Mouse (Mus musculus): Measurements from ENCODE around the gene Lrrc29.

Gene Lrrc29

DNA sequence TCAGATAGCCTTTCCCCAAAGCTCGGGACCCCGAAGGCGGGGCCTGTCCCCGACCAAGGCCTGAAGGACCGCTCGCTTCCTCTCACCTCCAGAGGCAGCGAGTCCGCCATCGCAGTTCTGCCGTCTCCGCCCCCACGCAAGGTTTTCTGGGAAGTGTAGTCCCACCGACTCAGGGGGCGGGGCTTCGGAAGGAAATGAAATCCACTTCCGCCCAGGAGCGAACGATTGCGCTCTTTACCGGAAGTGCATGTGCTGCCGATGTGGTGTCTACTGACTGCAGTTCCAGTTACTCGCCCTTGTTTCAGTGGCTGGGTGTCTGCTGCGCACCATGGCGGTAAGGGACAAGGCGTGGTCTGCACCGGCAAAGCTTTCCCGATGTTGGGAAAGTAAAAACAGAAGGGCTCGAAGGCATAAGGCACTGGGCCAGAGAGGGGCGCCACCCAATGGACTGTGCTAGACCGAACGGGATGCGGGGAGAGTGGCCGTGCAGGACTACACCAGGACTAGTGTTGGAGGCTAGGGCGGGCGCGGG, at the start of gene Lrrc29, which contains the start of gene Tmem208:
TSS of gene Lrrc29 (minus strand) at position 138 of the 532 bp plus-strand sequence.
TSS of gene Tmem208 (plus strand) at position 214 of the 532 bp plus-strand sequence.
- peak; percentile 94 for DNase-seq (ENCODE audit: low read depth in 1 of 2, low spot score in 2 of 2)

DNA sequence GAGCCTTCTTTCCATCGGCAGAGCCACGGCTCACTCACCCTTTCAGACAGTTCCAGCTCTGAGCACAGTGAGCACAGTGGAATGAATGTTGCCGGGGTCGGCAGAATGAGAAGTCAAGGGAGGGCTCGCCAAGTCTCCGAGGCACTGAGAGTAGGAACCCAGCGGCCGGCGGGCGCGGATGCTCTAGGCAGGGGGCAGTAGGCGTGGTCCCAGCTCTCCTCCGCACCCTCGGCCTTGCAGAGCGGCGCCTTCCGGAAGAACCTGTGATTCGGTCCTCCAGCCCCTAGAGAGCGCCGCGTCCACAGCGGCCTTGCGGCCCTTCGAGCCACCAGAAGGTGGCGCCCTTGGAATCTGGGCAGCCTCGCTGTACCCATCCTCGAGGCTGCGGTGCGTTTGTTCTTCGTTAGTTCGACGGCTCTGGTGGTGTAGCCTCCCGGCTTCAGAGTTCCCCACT, 48.5 kb upstream of the Lrrc29 start:
- peak in 1 of 2 experiments; percentile 48 for DNase-seq (ENCODE audit: low read depth in 1 of 2, low spot score in 2 of 2)

DNA sequence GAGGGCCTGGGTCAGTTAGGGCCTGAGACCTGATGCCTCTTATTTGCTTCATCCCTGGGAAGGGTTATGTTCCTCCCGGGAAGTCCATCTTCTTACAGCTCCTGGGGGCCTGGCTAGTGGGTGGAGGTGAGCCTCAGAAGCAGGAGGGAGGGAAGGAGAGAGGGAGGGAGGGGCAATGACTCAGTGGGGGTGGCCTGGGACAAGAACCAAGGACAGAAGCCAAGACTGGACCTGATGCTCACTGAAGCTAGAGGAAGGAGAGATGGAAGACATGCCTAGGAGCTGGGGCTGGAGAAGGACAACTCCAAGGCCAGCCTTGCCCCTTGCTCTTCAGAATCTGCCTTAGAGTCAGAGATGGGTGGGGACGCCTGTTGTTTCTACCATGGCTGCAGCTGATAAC, 47.0 kb upstream of the Lrrc29 start, which contains the start of gene Plekhg4:
TSS of gene Plekhg4 (plus strand) at position 243 of the 400 bp plus-strand sequence.
- no peak for DNase-seq (ENCODE audit: low read depth in 1 of 2, low spot score in 2 of 2)

DNA sequence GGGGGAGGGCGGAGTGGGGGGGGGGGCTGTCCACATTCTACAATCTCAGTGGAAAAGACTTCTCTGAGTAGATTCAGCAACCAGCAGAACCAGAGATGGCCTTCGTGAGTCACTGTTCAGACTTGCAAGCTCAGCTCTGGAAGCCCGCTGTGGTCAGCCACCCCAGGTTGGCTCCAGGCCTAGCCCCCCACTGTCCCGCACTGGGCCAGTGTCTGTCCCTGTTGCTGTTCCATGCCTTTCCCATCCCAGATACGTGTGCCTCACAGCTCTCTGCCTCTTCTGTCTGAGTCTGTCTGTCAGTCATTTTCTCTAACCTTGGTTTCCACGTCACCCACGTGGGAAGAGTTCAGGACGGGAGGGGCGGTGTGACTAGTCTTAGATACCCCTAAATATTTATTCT, 46.4 kb upstream of the Lrrc29 start:
- DNase-seq (ENCODE audit: low read depth in 1 of 2, low spot score in 2 of 2): no peak

DNA sequence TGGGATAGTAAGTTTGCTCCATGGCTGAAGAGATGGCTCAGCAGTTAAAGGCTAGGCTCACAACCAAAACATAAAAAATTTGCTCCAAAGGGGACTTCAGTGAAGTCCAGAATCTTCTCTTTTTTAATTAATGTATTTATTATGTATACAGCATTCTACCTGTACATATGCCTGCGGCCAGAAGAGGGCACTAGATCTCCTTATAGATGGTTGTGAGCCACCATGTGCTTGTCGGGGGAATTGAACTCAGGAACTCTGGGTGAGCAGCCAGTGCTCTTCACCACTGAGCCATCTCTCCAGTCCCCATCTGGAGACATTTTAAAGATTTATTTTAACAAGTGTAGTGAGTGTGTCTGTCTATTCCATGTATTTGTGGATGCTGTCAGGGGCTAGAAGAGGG, 41.0 kb upstream of the Lrrc29 start:
- DNase-seq (ENCODE audit: low read depth in 1 of 2, low spot score in 2 of 2): no peak

DNA sequence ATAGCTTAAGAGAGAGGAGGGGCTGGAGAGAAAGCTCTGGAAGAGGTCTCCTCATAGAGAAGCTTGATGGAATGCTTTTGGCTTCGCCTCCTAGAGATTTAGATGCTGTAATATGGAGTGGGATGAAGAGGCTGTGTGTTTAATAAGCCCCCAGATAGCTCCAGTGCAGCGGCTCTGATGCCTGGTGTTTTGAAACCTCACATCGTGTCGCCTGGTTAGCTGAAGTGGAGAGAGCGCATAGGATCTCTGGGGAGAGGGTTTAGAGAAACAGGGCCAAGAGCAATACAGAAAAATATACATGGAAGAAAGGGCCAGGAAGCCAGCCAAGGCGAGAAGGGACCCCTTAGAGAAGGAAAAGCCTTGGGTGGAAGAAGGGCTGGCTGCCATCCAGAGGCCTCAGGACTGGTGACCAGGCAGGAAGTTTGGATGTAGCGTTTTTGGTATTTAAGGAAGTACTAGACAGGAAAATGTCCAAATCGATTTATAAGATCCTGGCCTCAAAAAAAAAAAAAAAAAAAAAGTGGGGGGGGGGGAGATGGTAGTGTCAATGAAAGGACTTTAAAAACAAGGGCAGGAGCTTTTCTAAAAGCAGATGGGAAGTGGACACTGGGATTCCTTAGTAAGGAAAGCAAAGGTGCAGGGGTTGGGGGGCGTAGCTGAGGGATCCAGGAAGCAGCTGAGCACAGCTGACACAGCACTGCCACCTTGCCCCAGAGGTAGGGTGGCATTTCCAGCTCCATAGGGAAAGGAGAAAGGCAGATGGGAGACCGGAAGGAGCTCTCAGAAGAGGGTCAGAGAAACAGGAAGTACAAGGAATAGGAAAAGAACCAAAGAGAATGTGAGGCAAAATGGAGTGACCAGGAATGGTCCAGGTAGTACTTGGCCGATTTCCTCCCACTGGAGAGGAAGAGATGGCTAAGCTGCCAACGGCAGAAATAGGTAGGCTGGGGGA, 35.9 kb upstream of the Lrrc29 start:
- no peak for DNase-seq (ENCODE audit: low read depth in 1 of 2, low spot score in 2 of 2)

DNA sequence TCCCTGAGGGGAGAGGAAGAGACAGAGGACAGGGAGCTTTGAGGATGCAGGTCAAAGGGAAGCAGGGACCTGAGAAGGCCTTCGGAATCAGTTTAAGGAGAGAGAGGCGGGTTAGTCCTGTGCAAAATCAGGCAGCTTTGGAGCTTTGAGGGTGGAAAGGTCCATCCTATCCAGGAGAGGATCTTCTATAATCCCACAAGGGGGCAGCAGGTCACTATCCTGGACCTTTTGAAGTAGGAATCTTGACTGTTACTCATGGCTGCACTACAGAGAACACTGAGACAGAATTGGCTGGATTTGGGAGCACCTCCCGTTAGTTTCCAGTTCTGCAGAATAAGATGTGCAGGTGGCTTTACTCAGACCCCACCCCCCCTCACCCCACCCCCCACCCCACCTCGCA, 33.6 kb upstream of the Lrrc29 start:
- no peak for DNase-seq (ENCODE audit: low read depth in 1 of 2, low spot score in 2 of 2)

DNA sequence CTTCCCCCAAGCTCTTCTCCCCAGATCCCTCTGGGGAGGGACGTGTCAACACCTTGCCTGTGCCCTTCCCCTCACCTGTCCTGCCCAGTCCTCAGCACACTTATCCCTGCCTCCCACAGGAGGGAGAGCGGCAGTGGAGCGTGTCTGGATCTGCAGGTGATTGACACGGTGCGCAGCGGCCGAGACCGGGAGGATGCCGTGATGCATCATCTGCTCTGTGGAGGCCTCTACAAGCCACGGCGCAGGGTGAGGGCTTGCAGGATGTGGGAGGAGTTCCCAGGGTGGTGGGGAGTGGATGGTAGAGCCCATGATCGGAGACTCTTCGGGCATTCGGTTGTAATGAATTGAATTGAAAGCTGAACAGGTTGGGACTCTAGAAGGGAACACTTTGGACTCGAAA, 33.1 kb upstream of the Lrrc29 start:
- DNase-seq (ENCODE audit: low read depth in 1 of 2, low spot score in 2 of 2): no peak

DNA sequence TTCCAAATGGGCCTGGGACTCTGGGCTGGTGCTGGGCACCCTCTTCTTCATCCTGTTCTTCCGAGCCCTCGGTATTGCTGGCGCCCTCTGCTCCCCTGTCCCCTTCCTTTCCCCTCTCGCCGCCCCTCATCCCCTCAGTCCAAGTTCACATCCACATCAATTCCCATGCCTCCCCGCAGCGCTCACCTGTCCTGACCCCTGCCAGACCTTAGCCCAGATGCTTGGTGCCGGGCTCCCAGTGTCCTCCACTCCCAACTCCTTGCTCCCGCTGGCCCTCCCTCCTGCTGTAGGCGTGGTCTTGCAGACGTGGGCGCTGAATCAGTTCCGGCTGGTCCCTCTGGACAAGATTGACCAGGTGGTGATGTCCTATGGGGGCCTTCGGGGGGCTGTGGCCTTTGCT, 30.6 kb upstream of the Lrrc29 start:
- no peak for DNase-seq (ENCODE audit: low read depth in 1 of 2, low spot score in 2 of 2)

DNA sequence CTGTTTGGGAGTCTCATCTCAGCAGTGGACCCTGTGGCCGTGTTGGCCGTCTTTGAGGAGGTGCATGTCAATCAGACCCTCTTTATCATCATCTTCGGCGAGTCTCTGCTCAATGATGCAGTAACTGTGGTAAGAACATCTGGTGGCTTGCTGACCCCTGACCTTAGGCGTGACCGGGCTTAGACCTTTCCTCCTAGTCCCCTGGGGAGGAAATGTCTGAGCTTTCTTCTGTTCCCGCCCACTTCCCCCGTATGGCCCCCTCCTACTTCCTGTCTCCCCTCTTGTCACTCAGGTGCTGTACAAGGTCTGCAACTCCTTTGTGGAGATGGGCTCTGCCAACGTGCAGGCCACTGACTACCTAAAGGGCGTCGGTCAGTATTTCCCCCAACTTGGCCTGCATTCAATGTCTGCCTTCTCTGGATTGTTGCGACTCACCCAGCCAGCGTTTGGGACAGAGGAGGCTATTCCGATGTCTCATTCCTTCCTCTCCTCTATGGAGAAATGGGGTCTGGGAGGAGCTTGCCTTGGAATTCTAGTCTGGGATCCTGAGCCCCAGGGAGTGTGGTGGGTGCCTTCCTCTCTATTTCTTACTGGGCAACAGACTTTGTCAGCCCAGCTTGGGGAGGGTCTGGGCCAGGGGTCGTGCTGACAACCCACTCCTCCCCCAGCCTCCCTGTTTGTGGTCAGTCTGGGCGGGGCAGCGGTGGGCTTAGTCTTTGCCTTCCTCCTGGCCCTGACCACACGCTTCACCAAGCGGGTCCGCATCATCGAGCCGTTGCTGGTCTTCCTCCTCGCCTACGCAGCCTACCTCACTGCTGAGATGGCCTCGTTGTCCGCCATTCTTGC, 29.3 kb upstream of the Lrrc29 start:
- no peak for DNase-seq (ENCODE audit: low read depth in 1 of 2, low spot score in 2 of 2)

DNA sequence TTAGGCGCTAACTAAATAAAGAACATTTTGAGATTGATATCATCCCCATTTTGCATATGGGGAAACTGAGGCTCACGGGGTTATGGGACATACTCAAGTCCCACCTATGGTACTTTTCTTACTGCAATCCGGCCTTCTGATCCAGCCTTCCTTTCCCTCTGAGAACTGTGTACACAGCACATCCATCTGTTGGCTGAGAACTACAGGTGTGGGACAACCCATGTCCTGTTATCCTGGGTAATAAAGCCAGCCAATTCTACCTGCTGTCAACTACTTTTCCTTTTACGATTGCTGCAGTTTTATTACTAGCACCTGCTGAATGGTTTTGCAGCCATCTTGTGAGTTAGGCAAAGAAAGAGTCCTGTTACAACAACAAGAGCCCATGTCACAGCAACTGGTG, 28.5 kb upstream of the Lrrc29 start:
- DNase-seq (ENCODE audit: low read depth in 1 of 2, low spot score in 2 of 2): no peak

DNA sequence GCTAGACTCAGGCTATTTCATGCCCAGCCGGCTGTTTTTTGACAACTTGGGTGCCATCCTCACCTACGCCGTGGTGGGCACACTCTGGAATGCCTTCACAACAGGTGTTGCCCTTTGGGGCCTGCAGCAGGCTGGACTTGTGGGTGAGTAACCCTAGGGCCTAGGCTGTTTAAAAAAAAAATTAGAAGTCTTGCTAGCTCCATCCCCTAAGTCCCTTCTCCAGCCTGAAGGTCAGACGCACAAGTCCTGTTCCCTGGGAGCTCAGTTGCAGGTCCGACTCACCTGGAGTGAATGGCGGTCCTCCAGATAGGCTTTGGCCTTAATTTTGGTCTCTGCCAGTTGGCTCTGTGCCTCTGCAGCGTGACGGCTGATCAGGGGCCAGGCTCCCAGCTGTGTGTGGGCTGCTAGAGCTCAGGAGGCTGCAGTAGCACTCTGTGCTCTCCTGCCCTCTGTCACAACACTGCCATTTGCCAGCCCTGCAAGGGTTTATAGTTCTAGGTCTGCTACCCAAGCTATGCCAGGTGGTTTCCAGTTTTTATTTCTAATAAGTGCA, 27.6 kb upstream of the Lrrc29 start:
- DNase-seq (ENCODE audit: low read depth in 1 of 2, low spot score in 2 of 2): no peak

DNA sequence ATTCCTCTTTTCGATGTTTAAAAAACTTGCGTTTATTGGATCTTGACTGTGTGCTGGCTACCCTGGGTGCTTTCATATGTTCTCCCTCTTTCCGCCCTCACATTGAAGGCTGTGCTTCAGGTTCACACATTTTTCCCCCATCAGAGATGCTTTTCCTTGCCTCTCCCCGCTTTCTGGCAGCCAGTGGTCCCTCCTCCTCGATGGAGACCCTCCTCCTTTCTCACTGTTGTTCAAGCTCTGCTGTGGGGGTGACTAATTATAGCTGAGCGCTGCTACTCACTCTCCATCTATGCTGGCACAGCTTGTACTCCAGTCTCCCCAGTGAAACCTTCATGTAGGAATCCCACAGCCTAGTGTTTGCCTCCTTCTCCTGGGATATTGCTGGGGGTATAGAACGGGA, 24.1 kb upstream of the Lrrc29 start:
- DNase-seq (ENCODE audit: low read depth in 1 of 2, low spot score in 2 of 2): no peak

DNA sequence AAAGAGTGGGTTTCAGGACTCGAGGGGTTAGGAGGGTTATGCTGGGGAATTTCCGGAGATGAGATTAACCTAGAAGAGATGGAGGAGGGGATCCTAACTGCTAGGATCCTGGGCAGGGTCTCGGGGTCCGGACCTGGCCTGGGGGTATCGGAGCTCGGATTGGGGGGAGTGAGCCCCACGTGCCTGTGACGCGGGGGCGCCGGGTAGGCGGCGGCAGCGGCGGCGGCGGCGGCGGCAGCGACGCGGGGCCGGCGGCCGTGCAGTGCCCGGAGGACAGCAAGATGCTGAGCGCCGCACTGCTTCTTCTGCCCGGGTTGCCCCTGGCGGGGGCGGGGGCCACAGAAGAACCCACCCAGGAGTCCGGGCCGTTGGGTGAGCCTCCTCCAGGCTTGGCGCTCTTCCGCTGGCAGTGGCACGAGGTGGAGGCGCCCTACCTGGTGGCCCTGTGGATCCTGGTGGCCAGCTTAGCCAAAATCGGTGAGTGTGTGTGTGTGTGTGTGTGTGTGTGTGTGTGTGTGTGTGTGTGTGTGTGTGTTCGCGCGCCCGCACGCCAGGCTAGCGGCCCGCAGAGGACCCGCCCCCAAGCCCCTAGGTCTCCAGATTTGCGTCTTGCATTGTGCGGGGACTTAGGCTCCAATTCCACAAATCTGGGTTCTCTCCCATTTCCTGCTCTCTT, 23.2 kb upstream of the Lrrc29 start:
- no peak for DNase-seq (ENCODE audit: low read depth in 1 of 2, low spot score in 2 of 2)

DNA sequence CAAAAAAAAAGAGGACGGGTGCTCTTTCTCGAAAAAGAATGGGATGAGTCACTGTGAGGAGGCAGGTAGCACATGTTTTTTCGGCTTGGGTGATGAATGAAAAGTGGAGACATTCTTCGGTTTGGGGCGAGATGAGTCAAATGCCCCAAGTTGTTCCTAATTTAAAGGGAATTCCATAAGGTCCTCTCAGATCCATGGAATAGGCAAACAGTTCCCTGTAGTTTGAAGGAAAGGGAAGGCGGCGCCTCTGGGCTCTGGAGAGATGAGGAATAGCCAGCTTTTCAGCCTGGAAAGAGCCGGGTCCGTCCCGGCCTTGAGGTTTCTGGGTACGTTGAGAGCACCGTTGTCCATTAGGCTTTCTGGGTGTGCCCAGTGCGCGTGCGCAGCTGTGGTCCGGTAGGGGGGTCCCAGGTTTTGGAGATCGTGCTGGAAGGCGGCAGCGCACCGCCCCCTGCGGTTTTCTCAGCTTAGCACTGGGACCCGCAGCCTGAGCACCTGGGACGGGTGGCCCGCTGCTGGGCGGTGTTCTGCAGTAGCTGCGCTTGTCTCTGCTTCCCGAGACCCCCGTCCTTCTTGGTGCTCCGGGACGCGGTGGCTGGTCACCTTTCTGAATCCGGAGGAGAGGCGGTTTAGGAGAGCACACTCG, 22.5 kb upstream of the Lrrc29 start, which contains the start of gene Slc9a5:
TSS of gene Slc9a5 (plus strand) at position 394 of the 646 bp plus-strand sequence.
- DNase-seq (ENCODE audit: low read depth in 1 of 2, low spot score in 2 of 2): no peak

DNA sequence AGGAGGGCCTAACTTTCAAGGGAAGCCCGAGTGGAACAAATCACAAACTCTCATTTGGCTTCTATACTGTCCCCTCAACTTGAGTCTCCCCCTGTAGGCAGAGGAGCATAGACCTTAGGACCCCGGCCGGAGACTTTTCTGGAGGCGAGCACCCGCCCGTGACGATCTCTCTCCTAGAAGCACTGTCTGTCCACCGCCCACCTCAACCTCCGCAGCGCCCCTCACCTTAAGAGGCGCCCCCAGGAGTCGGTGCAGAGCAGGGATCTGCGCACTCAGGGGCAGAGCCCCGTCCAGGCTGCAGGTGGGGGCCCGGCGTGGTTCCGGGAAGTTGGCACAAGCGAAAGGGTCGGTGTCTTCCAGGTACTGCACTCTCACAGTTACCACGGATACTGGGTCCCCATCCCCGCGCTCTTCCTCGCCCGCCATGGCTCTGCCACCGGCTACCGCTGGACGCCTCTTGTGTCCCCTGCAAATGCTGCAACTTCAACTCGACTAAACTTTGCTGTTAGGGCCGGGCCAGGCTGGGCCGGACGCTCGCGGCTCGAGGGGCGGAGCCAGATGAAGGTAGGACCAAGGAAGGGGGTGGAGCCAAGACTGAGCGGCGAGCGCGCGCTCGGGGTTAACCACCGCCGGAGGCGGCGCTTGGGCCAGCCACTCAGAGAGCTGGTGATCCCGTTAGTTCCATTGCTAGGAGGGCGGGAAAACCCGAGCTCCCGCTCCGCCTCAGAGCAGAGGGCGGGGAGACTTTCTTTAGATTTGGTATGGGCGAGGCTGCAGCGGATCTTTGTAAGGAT, 21.5 kb upstream of the Lrrc29 start, which contains the start of gene Fhod1:
TSS of gene Fhod1 (minus strand) at position 526 of the 794 bp plus-strand sequence.
- peak; percentile 77 to 82 for DNase-seq (ENCODE audit: low read depth in 1 of 2, low spot score in 2 of 2)

DNA sequence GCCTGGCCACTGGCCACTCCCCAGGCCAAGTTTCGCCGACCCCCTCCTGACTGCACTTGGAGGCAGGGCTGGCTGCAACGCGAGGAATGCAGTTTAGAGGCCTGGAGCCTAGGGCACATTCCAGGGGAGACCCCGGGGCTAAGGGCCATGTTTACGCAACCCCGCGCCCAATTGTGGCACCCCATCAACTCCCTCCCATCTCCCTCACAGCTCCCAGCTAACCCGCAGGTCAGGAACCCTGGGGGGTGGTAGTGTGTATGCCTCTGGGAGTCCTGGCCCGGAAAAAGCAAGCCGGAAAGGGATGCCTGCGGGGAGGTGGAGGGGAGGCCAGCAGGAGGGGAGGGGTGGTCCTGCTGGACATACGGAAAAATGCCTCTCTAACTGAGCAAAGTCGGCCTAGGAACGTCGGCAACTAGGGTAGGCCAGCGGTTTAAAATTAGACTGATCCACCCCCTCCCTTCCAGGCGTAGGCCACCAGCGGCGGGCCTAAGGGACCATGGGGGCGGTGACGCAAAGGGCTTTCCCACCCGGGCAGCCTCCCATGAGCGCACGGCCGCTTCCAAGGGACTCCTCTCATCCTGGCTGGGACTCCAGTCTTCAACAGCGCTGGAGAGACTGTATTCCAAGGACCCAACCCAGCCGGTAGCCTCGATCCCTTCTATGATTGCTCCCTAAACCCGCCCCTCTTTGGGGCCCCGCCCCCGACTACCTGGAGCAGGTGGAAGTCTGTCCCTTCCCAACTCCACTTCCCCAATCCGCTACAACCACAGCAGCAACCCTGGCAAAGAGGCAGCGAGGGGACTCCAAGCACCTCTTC, 20.7 kb upstream of the Lrrc29 start:
- DNase-seq (ENCODE audit: low read depth in 1 of 2, low spot score in 2 of 2): no peak
